Mouse (Mus musculus) leukemia stem cell, adult 10-12 weeks (primary cell): ENCODE data around the gene Slc2a6. TPM values are rescaled to one million over a fixed set of nuclear protein-coding genes. Genes with fewer than 3 reads are reported as not detected.

Experiments used
- polyA plus RNA-seq: library from polyadenylated mRNA; stranded (reverse); fragments of >175 nt; gene quantifications from 2 replicates; pipeline ENCODE4 v1.2.3, GENCODE M21; 2012; ENCODE audit warnings: low replicate concordance

Gene Slc2a6
- 2.5 and 4.7 TPM in 2 replicates for polyA plus RNA-seq

DNA sequence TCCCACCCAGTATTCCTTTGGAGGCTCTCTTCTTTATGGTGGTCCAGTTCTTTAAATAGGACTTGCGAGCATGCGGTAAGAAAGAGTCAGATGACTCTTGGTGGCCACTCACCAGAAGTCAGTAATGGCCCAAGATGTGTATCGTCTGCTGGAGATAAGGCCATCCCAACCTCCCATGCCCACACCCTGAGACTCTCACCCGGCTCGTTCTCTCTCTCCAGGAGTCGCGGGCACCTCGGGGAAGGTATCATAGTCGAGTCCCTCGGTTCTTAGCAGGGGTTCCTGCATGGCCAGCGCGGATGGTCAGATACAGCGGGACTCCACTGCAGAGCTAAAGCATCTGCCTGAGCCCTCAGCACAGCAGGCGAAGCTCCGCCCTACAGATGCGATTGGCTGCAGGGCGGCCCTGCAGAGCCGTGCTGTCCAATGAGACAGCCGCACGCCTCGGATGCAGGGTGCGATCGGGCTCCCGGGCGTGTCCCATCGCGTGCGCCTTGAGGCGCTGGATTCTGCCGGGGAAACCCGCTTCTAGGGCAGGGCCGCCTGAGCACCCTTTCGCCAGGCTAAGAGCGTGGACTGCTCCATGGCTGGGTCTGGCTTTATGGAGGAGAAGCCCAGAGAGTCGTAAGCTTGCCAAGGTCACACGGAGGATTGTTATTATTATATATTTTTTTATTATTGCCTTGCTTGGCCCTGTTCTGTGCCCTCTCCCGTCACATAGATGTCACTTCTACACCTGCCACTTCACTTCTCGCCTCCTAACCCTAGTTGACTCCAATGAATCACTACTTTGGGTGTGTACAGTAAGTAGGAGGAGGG, at the start of gene Slc2a6:
Gene Slc2a6 (minus strand): TSS at position 381 of the 819 bp plus-strand sequence.

DNA sequence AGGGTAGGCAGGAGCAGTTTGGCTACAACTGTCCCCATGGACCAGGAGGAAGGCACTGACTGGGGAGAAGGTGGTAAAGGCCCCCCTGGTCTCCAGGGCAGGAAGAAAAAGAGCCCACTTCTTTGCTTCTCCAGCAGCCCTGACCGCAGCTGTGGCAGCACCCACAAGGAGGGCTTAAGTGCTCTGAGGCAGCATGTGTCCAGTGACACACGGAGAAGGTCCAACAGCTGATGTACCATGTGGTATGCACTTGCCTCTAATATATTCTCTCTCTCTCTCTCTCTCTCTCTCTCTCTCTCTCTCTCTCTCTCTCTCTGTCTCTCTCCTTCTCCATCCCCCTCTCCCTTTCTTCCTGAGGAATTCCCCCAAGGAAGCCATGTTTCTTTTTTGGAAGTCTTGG, 44.2 kb upstream of the Slc2a6 start, which contains the start of gene Mymk:
Gene Mymk (minus strand): TSS at position 202 of the 400 bp plus-strand sequence.

DNA sequence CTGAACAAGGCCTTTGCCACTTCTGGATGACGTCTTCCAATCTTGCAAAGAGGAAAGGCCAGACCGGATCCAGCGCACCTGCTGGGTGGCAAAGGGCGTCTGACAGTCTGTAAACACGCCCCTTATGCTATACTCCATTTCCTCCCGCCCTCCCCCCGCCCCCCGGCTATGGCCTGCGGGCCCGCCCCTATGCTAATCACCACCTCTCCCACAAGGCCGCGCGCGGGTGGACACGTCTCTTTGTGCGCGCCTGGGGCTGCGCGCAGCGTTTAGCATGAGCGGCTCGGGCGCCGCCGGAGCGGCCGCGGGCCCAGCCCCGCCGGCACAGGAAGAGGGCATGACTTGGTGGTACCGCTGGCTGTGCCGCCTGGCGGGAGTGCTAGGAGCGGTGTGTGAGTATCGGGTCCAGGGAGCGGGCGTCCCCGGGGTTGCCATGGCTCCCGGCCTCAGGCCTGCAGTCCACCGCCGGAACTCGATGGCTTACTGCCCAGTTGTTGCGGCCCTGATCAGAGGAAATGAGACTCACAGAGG, 18.0 kb downstream of the Slc2a6 start, which contains the start of gene Cacfd1:
Gene Cacfd1 (plus strand): TSS at position 213 of the 531 bp plus-strand sequence.

DNA sequence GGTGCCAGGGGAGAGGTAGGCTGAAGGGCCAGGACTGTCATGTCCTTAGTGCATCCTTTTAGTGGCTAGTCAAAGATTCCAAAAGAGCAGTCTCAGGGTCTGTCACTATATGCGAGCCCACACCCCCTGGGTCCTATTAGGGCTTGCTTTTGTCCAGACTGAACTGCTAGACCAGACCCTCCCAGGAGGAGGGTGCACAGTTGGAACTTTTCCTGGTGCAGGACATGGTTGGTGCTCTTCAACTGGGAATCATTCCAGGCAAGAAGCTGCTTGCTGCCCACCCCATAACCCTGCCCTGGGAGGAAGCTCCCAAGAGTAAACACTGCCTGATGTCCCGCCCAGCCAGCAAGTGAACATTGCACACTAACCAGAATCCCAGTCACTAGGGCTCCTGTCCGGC, 54.7 kb downstream of the Slc2a6 start, which contains the start of gene Adamts13:
Gene Adamts13 (plus strand): TSS at position 301 of the 400 bp plus-strand sequence.

Other genes with a start within 250 kb of the Slc2a6 start
- not detected in 2 replicates for gene Abo, start 163.0 kb downstream of the Slc2a6 start, polyA plus RNA-seq
- 12.6 and 15.1 TPM in 2 replicates for gene Surf6, start 125.1 kb downstream of the Slc2a6 start, polyA plus RNA-seq
- 82.9 and 99.1 TPM in 2 replicates for gene Med22, start 117.3 kb downstream of the Slc2a6 start, polyA plus RNA-seq
- 1,075 and 2,403 TPM in 2 replicates for gene Rpl7a, start 117.2 kb downstream of the Slc2a6 start, polyA plus RNA-seq
- 5.3 and 19.5 TPM in 2 replicates for gene Surf2, start 111.6 kb downstream of the Slc2a6 start, polyA plus RNA-seq
- 2.9 and 16.6 TPM in 2 replicates for gene Surf1, start 111.5 kb downstream of the Slc2a6 start, polyA plus RNA-seq
- 60.9 and 87.7 TPM in 2 replicates for gene Surf4, start 94.1 kb downstream of the Slc2a6 start, polyA plus RNA-seq
- gene Stkld1, start 94.0 kb downstream of the Slc2a6 start, polyA plus RNA-seq, result not detected in 2 replicates
- gene Rexo4, start 63.6 kb downstream of the Slc2a6 start, polyA plus RNA-seq, result 72.7 and 93.2 TPM in 2 replicates
- gene Adamts13, start 54.6 kb downstream of the Slc2a6 start, polyA plus RNA-seq, result not detected in 2 replicates
- 18.5 and 21.5 TPM in 2 replicates for gene Cacfd1, start 18.1 kb downstream of the Slc2a6 start, polyA plus RNA-seq
- gene Mymk, start 44.2 kb upstream of the Slc2a6 start, polyA plus RNA-seq, result 0.13 TPM in 1 of 2 replicates, not detected in the other
- 0.85 TPM in 1 of 2 replicates, not detected in the other for gene Adamtsl2, start 51.4 kb upstream of the Slc2a6 start, polyA plus RNA-seq
- gene Fam163b, start 114.5 kb upstream of the Slc2a6 start, polyA plus RNA-seq, result not detected in 2 replicates
- not detected in 2 replicates for gene Dbh, start 137.2 kb upstream of the Slc2a6 start, polyA plus RNA-seq
- 2.7 and 5.6 TPM in 2 replicates for gene Sardh, start 220.3 kb upstream of the Slc2a6 start, polyA plus RNA-seq